Mouse (Mus musculus): ENCODE results near the gene Axdnd1.
"Not testable (repeated sequence)": the region's sequence is repeated elsewhere in the genome, so short reads cannot be mapped to it uniquely, and the experiment has no call there.

Gene Axdnd1

DNA sequence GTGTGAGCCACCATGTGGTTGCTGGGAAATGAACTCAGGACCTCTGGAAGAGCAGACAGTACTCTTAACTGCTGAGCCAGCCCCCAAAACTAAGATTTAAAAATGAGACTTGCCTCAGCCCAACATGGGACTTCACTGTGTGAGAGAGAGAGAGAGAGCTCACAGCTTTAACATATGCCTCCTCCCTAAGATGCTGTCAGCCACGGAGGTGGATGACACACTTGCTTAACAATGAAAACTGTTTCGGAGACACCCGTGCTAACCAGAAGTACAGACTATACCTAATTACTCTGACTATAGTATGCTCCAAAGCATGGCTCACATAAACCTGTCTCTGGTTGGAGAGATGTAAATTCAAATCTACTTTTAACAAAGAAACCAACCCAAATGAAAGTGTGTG lies 12.5 kb upstream of the Axdnd1 start:
- DNase-seq = no peak

- no peak for DNase-seq
Measured at GRCm38 (mm10) chr1:156432498-156432897, 11.5 kb upstream of the Axdnd1 start.

DNA sequence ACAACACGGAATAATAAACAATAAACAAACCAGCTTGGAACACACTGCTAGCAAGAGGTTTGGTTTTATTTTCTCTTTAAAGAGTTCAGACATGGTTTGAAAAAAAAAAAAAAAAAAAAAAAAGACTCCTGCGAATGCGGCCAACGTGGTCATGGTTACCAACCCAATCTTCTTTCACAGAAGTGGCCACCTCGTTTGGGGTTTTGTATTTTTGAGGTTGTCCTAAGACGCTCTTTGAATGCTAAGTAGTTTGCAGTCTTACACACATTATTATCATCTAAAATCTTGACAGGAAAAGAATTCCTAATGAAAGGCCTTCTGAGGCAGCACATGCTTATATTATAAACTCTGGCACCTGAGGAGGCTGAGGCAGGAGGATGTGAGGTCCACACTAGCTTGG lies 7.5 kb upstream of the Axdnd1 start:
- no peak for DNase-seq

DNA sequence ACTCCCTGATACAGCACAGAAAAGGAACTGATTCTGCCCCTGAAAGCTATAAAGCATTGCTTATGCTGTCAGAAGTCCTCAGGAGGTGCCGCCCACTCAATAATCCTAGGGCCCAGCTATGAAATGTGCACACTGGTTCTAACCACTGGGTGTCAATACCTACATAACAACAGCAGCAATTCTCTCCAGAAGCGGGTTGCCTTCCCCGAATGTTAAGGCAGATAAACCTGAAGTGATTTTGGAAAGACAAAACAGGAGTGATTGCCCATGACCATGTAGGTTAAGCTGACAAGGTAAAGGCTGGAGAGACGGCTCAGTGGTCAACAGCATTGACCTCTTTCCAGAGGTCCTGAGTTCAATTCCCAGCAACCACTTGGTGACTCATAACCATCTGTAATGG lies 4.8 kb upstream of the Axdnd1 start:
- no peak for DNase-seq

DNA sequence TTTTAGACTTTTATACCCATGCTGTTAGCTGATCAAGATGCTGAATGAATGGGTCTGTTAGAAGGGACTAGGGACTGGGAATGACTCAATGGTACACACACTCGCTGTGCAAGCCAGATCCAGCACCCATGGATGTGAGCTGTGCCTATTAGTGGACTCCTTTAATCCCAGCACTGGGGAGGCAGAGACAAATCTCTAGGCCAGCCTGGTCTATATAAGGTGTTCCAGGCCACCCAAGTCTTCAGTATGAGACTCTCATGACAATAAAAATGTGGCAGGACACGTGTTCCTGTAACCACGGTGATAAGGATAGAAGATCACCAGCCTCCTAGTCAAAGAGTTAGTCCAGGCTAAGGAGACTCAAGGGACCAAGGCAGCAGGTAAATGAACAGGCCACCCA lies 3.1 kb upstream of the Axdnd1 start:
- no peak for DNase-seq

DNA sequence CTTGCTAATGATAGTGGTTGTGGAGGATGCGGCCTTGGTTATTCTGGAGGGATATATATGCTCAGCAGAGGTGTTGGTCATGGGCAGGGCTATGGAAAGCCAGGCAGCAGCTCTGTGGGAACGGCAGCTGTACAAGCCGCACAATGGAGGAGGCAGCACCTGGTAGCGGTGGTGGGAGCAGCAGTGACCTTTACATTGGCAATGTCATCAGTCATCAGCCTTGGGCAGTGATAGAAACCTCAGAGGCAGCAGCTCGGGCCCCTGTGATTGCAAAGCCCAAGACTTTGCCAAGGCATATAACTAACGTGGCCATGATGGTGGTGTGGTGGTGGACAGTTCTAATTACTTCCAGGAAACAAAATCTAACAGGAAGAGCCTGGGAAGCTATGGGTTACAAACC lies 2.5 kb upstream of the Axdnd1 start:
- no peak for DNase-seq

DNA sequence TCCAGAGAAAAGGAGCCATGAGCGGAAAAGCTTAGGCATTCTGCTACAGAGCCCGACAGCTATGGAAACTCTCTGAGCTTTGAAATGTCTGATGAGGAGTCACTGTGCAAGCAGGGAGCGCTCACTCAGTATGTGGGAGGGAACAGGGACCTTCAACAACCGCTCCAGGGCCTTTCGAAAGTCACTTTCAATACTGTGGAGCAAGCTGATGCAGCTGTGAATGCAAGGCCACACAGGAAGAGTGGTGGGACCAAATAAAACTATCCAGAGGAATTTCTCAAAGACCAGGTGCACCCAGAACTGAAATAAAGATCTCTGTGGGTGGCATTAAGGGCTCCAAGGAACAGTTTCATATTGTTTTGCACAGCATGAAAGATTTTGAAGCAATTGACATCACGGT lies 1.9 kb upstream of the Axdnd1 start:
- no peak for DNase-seq

GRCm38 (mm10) chr1:156418170-156418569 lies 2.8 kb downstream of the Axdnd1 start:
- no peak for DNase-seq

GRCm38 (mm10) chr1:156408521-156408920 lies 12.4 kb downstream of the Axdnd1 start:
- no peak for DNase-seq

DNA sequence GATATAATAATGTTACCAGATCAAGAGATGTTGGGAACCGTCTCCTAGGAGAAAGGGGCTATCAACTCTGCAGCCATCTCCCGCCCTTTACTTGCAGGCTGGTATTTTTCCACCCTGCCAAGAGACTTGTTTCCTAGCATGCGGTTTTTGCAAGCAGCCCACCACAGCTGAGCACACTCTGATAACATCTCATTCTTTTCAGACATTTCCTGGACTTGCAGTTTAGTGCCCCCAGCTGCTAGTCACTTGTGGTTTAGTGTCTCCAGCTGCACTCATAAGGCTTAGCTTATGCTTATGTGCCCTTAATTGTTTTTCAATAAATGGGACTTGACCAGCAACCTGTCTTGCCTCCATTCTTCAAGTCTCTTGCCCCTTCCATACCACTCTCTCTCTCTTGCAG lies 13.0 kb downstream of the Axdnd1 start:
- no peak for DNase-seq

GRCm38 (mm10) chr1:156403251-156403650 lies 17.7 kb downstream of the Axdnd1 start:
- no peak for DNase-seq

DNA sequence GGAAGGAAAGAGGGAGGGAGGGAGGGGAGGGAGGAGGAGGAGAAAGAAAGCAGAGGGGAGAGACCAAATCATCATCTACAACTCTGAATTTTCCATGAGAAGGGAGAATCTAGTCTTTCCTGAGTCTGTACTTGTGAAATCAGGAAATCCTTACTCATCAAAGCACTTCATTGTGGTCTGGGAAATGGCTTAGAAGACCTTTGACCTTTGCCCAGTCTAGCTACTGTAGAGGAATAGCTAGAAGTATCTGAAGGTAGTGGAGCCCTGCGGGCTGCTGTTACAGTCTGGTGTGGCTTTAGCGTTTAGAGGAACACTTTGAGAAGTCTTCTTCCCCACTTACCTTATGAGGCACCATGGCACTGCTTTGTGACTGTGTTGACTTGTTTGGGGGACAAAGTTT lies 18.5 kb downstream of the Axdnd1 start:
- no peak for DNase-seq

- DNase-seq = not testable (repeated sequence)
Measured at GRCm38 (mm10) chr1:156400159-156400558, 20.8 kb downstream of the Axdnd1 start.

GRCm38 (mm10) chr1:156393148-156393547 lies 27.8 kb downstream of the Axdnd1 start:
- no peak for DNase-seq

GRCm38 (mm10) chr1:156386880-156387279 lies 34.1 kb downstream of the Axdnd1 start:
- no peak for DNase-seq

DNA sequence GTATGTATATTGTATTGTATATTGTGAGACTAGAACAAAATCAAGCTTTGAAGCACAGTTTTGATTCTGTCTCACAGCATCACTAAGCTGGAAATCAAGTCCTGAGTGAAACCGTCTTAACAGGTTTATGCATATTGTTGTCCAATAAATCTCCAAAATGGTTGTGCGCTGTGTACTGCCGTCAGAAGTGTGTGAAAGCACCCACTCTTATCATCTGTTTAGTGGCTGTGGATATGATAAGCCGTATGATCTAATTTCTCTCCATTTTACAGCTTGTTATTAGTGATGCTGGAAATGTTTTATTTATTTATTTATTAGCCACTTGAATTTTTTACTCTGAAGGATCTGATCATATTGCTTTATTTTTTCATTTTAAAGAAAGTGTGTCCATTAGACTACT lies 34.7 kb downstream of the Axdnd1 start:
- DNase-seq = no peak

DNA sequence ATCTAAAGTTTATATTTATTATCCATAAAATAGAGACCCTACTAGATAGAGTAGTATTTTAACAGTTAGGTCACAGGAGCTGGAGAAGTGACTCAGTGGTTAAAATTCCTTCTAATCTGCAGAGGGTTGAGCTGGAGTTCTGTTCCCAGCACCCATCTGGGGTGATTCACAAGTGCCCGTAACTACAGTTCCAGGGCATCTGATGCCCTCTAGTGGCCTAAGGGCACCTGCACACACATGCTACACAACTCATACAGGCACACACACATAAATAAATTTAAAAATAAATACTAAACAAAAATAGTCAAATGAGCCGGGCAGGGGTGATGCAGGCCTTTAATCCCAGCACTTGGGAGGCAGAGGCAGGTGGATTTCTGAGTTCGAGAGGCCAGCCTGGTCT lies 39.7 kb downstream of the Axdnd1 start:
- DNase-seq = no peak

- DNase-seq = no peak
Measured at GRCm38 (mm10) chr1:156365740-156366139, 55.2 kb downstream of the Axdnd1 start, which contains the start of gene Gm2000. Gene Gm2000, plus strand, starts transcription at chr1:156366040.

DNA sequence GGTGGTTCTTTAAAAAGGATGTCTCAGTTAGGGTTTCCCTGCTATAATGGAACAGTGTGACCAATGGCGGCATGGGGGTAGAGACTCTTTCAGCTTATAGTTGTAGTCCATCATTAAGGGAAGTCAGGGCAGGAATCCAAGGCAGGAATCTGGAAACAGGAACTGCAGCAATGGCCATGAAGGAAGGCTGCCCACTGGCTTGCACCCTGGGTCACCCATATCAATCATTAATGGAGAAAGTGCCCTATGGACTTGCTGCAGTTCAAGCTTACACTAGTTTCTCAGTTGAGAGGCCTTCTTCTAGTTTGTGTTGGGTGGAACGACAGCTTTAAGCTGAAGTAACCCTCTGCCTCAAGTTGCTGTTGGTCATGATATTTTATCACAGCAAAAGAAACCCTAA lies 68.5 kb downstream of the Axdnd1 start:
- no peak for DNase-seq

DNA sequence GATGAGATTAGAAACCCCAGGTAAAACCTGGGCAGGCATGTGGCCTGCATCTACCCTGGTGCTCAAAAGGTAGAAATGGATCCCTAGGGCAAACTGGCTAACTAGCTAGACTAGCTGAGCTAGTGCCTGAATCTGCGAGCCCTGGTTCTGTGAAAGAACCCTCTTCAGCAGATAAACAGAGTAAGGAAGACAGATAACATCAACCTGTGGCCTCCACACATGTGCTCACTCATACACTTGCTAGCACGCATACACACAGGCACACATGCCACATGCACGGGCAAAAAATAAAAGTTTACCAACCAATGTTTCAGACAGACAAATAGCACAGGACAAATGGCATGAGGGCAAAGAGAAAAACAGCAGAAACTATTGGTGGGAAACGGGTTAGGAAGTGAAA lies 70.5 kb downstream of the Axdnd1 start:
- DNase-seq = no peak

- DNase-seq = no peak
Measured at GRCm38 (mm10) chr1:156349031-156349430, 71.9 kb downstream of the Axdnd1 start.

GRCm38 (mm10) chr1:156345633-156346032 lies 75.3 kb downstream of the Axdnd1 start:
- DNase-seq = no peak

- DNase-seq = no peak
Measured at GRCm38 (mm10) chr1:156344433-156344832, 76.5 kb downstream of the Axdnd1 start.

- no peak for DNase-seq
Measured at GRCm38 (mm10) chr1:156340847-156341246, 80.1 kb downstream of the Axdnd1 start.

DNA sequence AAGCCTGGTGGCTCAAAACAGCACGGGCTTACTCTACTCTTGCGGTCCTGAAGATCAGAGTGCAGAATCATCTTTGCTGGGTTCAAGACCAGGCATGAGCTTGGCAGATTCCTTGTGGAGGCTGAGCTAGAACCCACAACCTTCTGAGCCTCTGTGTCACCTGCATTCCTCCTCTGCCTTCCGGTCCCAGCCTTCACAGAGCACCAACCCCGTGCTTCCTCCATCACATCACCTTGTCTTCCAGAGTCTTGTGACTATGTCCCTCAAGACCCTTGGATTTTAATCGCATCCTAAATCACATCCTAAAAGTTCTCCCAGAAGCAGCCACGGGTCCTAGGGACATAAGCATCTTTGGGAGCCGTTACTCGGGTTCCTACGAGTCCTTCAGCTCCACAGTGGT lies 97.8 kb downstream of the Axdnd1 start:
- DNase-seq = no peak

- DNase-seq = no peak
Measured at GRCm38 (mm10) chr1:156310630-156311029, 110.3 kb downstream of the Axdnd1 start, which contains the start of gene Nphs2. Gene Nphs2, plus strand, starts transcription at chr1:156310727.

Measured in right cerebral cortex, postnatal 25 days (tissue).